Mouse (Mus musculus) midbrain, postnatal 0 days (tissue): Measurements from ENCODE around the gene Fhl2. TPM values are rescaled to one million over a fixed set of nuclear protein-coding genes. Genes with fewer than 3 reads are reported as not detected.

ENCODE experiments used
- ATAC-seq: fragments of 200-750 bp; cut with Nextera tagmentation; 2 replicates; pipeline ENCODE4 v1.8.0; 2017; ENCODE audit warnings: moderate number of reproducible peaks, mild to moderate bottlenecking, moderate TSS enrichment, moderate library complexity; ENCODE audit not compliant: low FRiP score
- DNase-seq: peaks from one replicate; pipeline ENCODE4 v3.0.0-alpha.2; 2015; ENCODE audit warnings: low spot score
- H3K27ac ChIP-seq: fragments of 300-500 bp; sonication (generic); 2 replicates; pipeline ENCODE4 v1.5.1; 2014; ENCODE audit warnings: low read depth, mild to moderate bottlenecking, low read length, mixed read lengths
- H3K27me3 ChIP-seq: fragments of 300-500 bp; sonication (generic); 2 replicates; pipeline ENCODE4 v1.6.1; 2014; ENCODE audit warnings: low read length, control low read depth, mixed read lengths; ENCODE audit not compliant: insufficient read depth
- H3K36me3 ChIP-seq: fragments of 300-500 bp; sonication (generic); 2 replicates; pipeline ENCODE4 v1.6.1; 2014; ENCODE audit warnings: low read length, control low read depth, mixed read lengths; ENCODE audit not compliant: insufficient read depth
- H3K4me1 ChIP-seq: fragments of 300-500 bp; sonication (generic); 2 replicates; pipeline ENCODE4 v1.6.1; 2014; ENCODE audit warnings: mild to moderate bottlenecking, control low read depth, antibody characterized with exemption, low read length, mixed read lengths; ENCODE audit not compliant: insufficient read depth
- H3K4me2 ChIP-seq: fragments of 300-500 bp; sonication (generic); 2 replicates; pipeline ENCODE4 v1.6.1; 2014; ENCODE audit warnings: low read depth, mild to moderate bottlenecking, low read length, mixed read lengths; ENCODE audit not compliant: poor library complexity, severe bottlenecking
- H3K4me3 ChIP-seq: fragments of 300-500 bp; sonication (generic); 2 replicates; pipeline ENCODE4 v1.5.1; 2014; ENCODE audit warnings: low read depth, mild to moderate bottlenecking, low read length, moderate library complexity
- H3K9ac ChIP-seq: fragments of 300-500 bp; sonication (generic); replicated peaks from 2 replicates; pipeline ENCODE4 v1.6.1; 2014; ENCODE audit warnings: mild to moderate bottlenecking, low read length, moderate library complexity, mixed read lengths; ENCODE audit not compliant: poor library complexity, severe bottlenecking
- H3K9me3 ChIP-seq: fragments of 300-500 bp; sonication (generic); 2 replicates; pipeline ENCODE4 v1.6.1; 2016; ENCODE audit warnings: low read length, control low read depth
- CTCF ChIP-seq: IDR thresholded peaks from 2 replicates; pipeline ENCODE4 v1.5.1; 2016; ENCODE audit warnings: antibody characterized with exemption, mild to moderate bottlenecking
- WGBS: fragments of 180-500 bp; shearing (Covaris S2); extraction: QIAGEN DNeasy Blood & Tissue Kit; methylation state at CpG from one replicate; pipeline ENCODE4 v1.1.7; 2014; 5-methylcytosine and 5-hydroxymethylcytosine counted together
- polyA plus RNA-seq: library from polyadenylated mRNA; unstranded; fragments of >200 nt; fragmentation: Nextera tagmentation; extraction: Ambion mirVana; gene quantifications from 2 replicates; pipeline ENCODE4 v1.2.1, GENCODE M21; 2015
- total RNA-seq: library from RNA; depleted of rRNA; stranded (reverse); fragments of >200 nt; gene quantifications from 2 replicates; pipeline ENCODE4 v1.2.3, GENCODE M21; 2014

Fhl2 gene
- total and polyA plus RNA-seq, 2 experiments from 2014 or later: 26.4 to 29.4 TPM

DNA sequence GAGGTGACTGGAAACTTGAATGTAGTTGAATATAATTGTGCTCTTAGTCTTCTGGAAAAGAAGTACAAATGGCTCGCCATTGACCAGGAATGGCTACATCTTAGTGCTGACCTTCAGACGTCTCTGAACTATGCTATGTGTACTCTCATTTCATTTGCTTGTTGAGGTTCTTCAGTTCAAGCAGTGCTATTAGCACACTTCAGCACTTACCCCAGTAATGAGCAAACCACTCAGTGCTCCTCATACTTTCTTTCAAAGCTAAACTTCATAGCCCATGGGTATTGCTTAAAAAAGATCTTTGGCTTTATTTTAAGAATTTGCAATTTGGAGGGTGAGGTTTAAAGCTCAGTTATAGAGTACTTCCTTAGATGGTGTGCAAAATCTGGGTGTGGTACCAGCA is 88.1 kb downstream of the Fhl2 start:
- no peak overlapping the region for H3K9ac ChIP-seq
- H3K4me1 ChIP-seq: no peaks in the 10 kb centered on the region
- DNase-seq (no peak), ATAC-seq (no peak)
- no peak overlapping the region for H3K27ac ChIP-seq
- H3K4me2 ChIP-seq: no peak overlapping the region
- no peaks in the 10 kb centered on the region for H3K27me3 ChIP-seq
- peaks cover 13% of the 10 kb centered on the region for H3K36me3 ChIP-seq
- no peak for TF ChIP-seq CTCF
- no peaks in the 10 kb centered on the region for H3K9me3 ChIP-seq
- 91% methylated on average over 2 of the region's 2 CpGs for WGBS
- H3K4me3 ChIP-seq: no peak overlapping the region

DNA sequence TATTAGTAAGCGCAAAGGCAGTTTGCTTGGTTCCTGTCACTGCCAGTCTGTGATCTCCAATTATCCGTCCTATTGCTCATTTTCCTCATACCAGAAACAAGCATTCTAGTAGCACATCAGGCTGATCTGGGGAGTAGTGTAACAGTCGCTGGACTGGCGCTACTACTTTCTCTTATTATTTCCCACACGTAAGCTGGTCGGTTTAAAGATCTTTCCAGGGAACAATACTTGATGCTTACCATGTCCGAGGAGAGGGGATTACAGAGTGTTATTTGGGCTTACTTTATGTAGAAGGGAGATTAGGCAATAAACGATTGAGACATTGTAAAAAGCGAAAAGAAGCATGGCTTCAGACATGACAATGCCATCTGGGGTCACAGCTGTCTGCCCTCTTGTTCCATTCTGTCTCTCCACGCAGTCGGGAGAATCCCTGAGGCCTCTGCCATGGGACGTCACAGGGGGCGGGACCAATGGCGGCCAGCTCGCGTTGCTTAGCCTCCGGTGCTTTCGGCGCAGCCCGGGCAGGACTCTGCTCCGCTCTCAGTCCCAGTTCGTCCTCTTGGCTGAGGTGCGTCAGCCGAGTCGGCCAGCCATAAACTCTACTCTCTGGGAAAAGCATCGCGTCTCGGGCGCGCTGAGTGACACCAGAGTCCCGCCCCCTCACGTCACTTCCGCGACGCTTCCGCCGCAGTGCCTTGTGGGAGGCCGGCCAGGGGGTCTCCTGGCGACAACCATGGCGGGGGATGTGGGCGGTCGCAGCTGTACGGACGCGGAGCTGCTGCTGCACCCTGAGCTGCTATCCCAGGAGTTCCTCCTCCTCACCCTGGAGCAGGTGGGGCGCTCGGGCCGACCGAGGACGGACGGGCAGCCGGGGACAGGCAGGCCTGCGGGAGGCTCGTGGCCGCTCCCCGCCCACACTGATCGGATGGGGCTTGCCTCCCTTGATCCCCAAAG is 98.5 kb downstream of the Fhl2 start, which contains the start of the genes Tgfbrap1 and AI597479:
Gene Tgfbrap1 (minus strand): TSS at position 607 of the 954 bp plus-strand sequence.
Gene AI597479 (plus strand): TSS at position 680 of the 954 bp plus-strand sequence.
- Histone ChIP-seq H3K27ac (peak within 1 kb of the TSS; percentile 98), H3K27me3 (no peaks in the 10 kb centered on the region), H3K9ac (peak within 1 kb of the TSS; percentile 97), H3K9me3 (no peaks in the 10 kb centered on the region), H3K4me3 (peak within 1 kb of the TSS; percentile 95), H3K4me2 (peak within 1 kb of the TSS; percentile 78), H3K4me1 (peaks cover 8% of the 10 kb centered on the region; the same call in 1 of the 2 replicates), H3K36me3 (no peaks in the 10 kb centered on the region)
- DNase-seq (peak; percentile 96), ATAC-seq (peak; percentile 97)
- TF ChIP-seq CTCF: no peak
- WGBS: 1% methylated on average over 57 of the region's 57 CpGs

DNA sequence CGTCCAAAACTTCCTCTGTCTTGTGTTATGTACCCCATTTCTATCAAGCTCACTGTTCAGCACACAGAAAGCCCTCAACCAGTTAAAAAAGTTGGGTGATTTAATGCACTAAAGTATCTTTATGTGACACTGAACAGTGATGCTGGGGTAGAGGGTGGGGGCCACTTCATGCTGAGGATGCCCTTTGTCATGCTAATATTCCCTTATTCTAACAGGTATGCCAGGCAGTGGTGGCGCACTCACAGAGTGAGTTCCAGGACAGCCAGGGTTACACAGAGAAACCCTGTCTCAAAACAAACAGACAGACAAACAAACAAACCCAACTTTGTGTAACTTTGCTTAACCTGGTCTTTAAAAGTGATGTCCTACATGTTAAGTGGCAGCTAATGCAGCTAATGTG is 102.6 kb downstream of the Fhl2 start:
- no peak for DNase-seq
- Histone ChIP-seq H3K4me1 (peaks cover 7% of the 10 kb centered on the region; the same call in 1 of the 2 replicates), H3K9me3 (no peaks in the 10 kb centered on the region), H3K27me3 (no peaks in the 10 kb centered on the region), H3K27ac (no peak overlapping the region), H3K4me3 (no peak overlapping the region), H3K4me2 (no peak overlapping the region), H3K9ac (no peak overlapping the region), H3K36me3 (no peaks in the 10 kb centered on the region)
- 87% methylated on average over 2 of the region's 2 CpGs for WGBS
- TF ChIP-seq CTCF: no peak
- no peak for ATAC-seq

DNA sequence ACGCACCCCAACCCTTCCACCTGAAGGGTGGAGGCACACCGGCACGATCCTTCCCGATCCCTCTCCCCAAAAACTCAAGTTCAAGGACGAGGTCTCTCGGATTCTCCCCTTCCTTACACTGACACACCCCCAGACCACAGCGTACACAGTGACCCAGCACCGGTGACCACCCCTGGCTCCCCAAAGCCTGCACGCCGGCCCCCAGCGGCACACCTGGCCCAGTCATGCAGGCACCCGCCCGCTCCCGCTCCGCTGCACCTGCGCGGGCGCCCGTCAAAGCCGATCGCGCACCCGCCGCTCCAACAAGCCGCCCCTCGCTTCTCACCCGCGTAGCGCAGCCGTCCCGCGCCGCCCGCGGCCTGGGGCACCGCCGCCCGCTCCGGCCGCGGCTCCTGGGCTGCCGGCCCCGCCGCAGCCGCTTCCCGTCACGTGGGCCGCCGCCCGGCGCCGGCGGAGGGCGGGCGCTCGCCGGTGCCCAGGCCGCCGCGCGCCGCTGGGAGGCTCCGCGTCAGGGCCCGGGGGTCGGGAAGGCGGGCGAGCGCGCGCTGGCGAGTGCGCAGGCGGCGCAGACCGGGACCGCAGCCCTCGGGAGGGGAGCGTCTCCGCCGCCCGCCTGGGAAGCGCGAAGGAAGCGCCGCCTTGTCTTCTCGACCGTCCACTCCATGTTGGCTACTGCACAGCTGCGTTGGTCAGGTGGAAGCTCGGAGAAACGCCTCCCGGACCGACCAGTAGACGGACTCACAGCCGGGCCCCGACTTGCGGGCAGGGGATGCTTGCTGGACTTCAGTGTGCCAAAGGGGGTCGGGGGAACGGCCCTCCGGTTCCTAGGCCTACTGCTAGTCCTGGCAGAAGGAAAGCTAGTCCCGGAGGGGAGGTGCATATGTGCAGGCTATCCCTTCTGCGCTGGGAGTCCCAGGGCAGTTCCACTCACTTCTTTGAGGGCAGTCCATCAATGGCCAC is 104.4 kb downstream of the Fhl2 start:
- under 1% methylated on average over 91 of the region's 102 CpGs for WGBS
- H3K9ac ChIP-seq: peak overlapping the region; percentile 83
- H3K27ac ChIP-seq: peak overlapping the region; percentile 85
- ATAC-seq: peak; percentile 83
- TF ChIP-seq CTCF: 0 out of 2 replicates have a peak, but pooled peaks have one; percentile 5
- H3K4me3 ChIP-seq: peak overlapping the region; percentile 76
- peak; percentile 62 for DNase-seq
- H3K27me3 ChIP-seq: no peaks in the 10 kb centered on the region
- no peaks in the 10 kb centered on the region for H3K9me3 ChIP-seq
- peaks cover 6% of the 10 kb centered on the region; the same call in 1 of the 2 replicates for H3K4me1 ChIP-seq
- peak overlapping the region; percentile 91 for H3K4me2 ChIP-seq
- H3K36me3 ChIP-seq: no peaks in the 10 kb centered on the region

DNA sequence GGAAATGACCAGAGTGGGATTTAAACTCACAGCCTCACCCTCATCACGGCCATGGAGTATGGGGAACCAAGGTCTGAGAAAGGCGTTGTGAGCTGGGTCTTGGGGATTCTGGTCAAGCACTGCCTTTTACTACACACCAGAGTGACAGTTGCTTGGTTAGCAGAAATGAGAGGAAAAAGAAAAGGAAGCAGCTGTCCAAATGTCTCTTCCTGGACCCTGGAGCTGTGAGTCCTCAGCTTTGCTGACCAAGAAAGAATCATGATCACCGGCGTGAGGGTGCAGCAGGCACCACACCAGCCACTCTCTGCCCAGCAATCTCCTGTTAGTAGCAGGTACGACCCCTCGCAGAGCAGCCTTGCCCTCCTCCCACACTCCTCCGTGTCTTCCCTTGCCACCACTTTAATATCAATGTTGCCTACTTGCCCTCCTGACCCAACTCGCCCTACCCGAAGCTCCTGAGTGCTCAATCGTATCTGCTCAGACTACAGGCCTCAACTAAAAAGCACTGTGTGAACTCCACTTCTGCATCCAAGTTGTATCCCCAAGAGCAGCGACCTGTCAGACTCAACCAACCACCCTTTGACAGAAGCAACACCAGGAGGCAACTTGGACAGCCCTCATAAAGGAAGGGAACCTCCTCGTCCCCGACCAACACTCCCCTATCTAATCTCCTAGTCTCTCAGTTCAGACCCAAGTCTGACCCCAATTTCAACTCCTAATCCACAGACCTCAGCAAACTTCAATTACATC is 105.3 kb downstream of the Fhl2 start:
- H3K27me3 ChIP-seq: no peaks in the 10 kb centered on the region
- no peaks in the 10 kb centered on the region for H3K9me3 ChIP-seq
- H3K27ac ChIP-seq: peak overlapping the region; percentile 85
- H3K4me2 ChIP-seq: peak overlapping the region; percentile 91
- ATAC-seq (peak; percentile 4; the same call in 1 of the 2 replicates), DNase-seq (no peak)
- TF ChIP-seq CTCF: no peak
- peak overlapping the region; percentile 76 for H3K4me3 ChIP-seq
- H3K9ac ChIP-seq: peak overlapping the region; percentile 83
- WGBS: 42% methylated on average over 13 of the region's 13 CpGs
- no peaks in the 10 kb centered on the region for H3K36me3 ChIP-seq
- H3K4me1 ChIP-seq: 0 out of 2 replicates have a peak, but pooled peaks cover 4% of the 10 kb centered on the region
